In the genomic region with DNA sequence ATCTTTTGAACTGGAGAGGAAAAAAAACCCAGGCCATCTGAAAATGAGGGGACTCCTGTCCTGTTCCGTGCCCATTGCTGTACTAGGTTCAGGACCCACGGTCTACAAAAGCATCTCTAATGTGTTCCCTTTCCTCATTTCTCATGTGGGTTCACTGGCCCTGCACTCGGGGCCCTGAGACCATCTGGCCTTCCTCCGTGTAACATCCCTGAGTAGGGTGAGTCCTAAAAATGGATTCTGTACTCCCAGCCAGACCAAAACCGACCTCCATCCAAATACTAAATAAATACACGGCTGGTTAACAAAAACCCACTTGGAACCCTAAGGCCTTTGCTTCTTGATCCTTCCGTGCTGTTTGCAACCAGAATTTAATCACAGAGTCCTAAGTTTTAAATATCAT, we compare ENCODE assay signal across 19 mouse cellular contexts. TPM values are rescaled to one million over a fixed set of nuclear protein-coding genes. Genes with fewer than 3 reads are reported as not detected.
DNase-seq lines count a peak whose midpoint lies in the region; ATAC-seq and TF ChIP-seq lines count a peak whose summit lies in the region.
"Had no signal": no experiment of that assay in that cellular context is flagged by ENCODE, and none has a peak within 500 bp of the region (broad histone marks: within the 10 kb centered on the region; RNA-seq: fewer than 3 reads in every experiment).

No protein-coding gene starts in this region.

- WGBS in kidney, adult 2 months: 31% methylated on average over 7 of the region's 7 CpGs
- 61% methylated on average over 7 of the region's 7 CpGs for whole genome bisulfite sequencing in neural tube, embryonic 12.5 days
- WGBS in neural tube, embryonic 15.5 days: 43% methylated on average over 7 of the region's 7 CpGs

- no peak overlapping the region for H3K4me3 ChIP-seq in kidney, adult 2 months (ENCODE audit: insufficient read depth, low read depth, low read length)
- no peak overlapping the region for H3K4me3 ChIP-seq in neural tube, embryonic 12.5 days
- H3K4me3 ChIP-seq in neural tube, embryonic 15.5 days (replicated peaks): no peak overlapping the region
- H3K4me3 ChIP-seq: embryonic facial prominence, embryonic 10.5 days; midbrain, embryonic 12.5 days; stomach, embryonic 15.5 days had no signal

- peak overlapping the region; percentile 74 for H3K27ac ChIP-seq in kidney, adult 2 months (ENCODE audit: insufficient read depth, low read depth, low read length)
- H3K27ac ChIP-seq in neural tube, embryonic 12.5 days: peak overlapping the region; percentile 16; the same call in 1 of the 2 replicates
- no peak overlapping the region for H3K27ac ChIP-seq in neural tube, embryonic 15.5 days (replicated peaks)
- H3K27ac ChIP-seq: embryonic facial prominence, embryonic 10.5 days; midbrain, embryonic 12.5 days; stomach, embryonic 15.5 days had no signal

- TF ChIP-seq CTCF in kidney, adult 2 months (conservative IDR thresholded peaks at IDR 0.05; ENCODE audit: insufficient read depth, insufficient read length, low read depth, low read length): no peak

- H3K9me3 ChIP-seq in neural tube, embryonic 12.5 days: no peaks in the 10 kb centered on the region
- no peaks in the 10 kb centered on the region for H3K9me3 ChIP-seq in neural tube, embryonic 15.5 days (replicated peaks)
- H3K9me3 ChIP-seq: embryonic facial prominence, embryonic 10.5 days; midbrain, embryonic 12.5 days; stomach, embryonic 15.5 days had no signal

- H3K4me2 ChIP-seq in neural tube, embryonic 12.5 days (replicated peaks): peak overlapping the region; percentile 33
- no peak overlapping the region; the same call in 1 of the 2 replicates for H3K4me2 ChIP-seq in neural tube, embryonic 15.5 days
- H3K4me2 ChIP-seq: midbrain, embryonic 12.5 days; stomach, embryonic 15.5 days had no signal

- no peaks in the 10 kb centered on the region for H3K27me3 ChIP-seq in kidney, adult 2 months (replicated peaks; ENCODE audit: control insufficient read depth, insufficient read depth, low read length)
- no peaks in the 10 kb centered on the region for H3K27me3 ChIP-seq in neural tube, embryonic 12.5 days (replicated peaks)
- no peaks in the 10 kb centered on the region for H3K27me3 ChIP-seq in neural tube, embryonic 15.5 days (replicated peaks)
- H3K27me3 ChIP-seq: midbrain, embryonic 12.5 days; stomach, embryonic 15.5 days had no signal

- H3K36me3 ChIP-seq in kidney, adult 2 months (ENCODE audit: control insufficient read depth, insufficient read depth, low read length): no peaks in the 10 kb centered on the region
- H3K36me3 ChIP-seq in neural tube, embryonic 12.5 days: peaks cover 5% of the 10 kb centered on the region
- H3K36me3 ChIP-seq in neural tube, embryonic 15.5 days: peaks cover 5% of the 10 kb centered on the region; the same call in 1 of the 2 replicates
- H3K36me3 ChIP-seq: G1E; stomach, embryonic 15.5 days had no signal

- no peak; the same call in 1 of the 2 replicates for ATAC-seq in neural tube, embryonic 12.5 days (ENCODE audit: low FRiP score, low read depth)
- no peak for ATAC-seq in neural tube, embryonic 15.5 days (ENCODE audit: low FRiP score)
- ATAC-seq: activated CD4-positive, CD25-positive, alpha-beta regulatory T cell, adult 4 months; intestine, embryonic 16.5 days; lung, postnatal 0 days had no signal

- peak; percentile 52 to 64 for DNase-seq in cerebellum, adult 18-20 months
- no peak for DNase-seq in cerebellum, adult 8-10 months
- DNase-seq in kidney, adult 2 months: no peak
- DNase-seq in kidney, adult 18-20 months: no peak
- DNase-seq in right cerebral cortex, postnatal 14 days: no peak
- no peak for DNase-seq in adrenal gland, postnatal 10 days
- DNase-seq: adrenal gland, postnatal 14 days; heart, postnatal 36 days; liver; thymus, adult 18-20 months had no signal

- no peak overlapping the region for H3K9ac ChIP-seq in neural tube, embryonic 12.5 days
- no peak overlapping the region for H3K9ac ChIP-seq in neural tube, embryonic 15.5 days (replicated peaks)
- H3K9ac ChIP-seq: midbrain, embryonic 12.5 days; stomach, embryonic 15.5 days had no signal

- H3K4me1 ChIP-seq in kidney, adult 2 months (ENCODE audit: control insufficient read depth, insufficient read depth, low read length): peaks cover 32% of the 10 kb centered on the region
- H3K4me1 ChIP-seq in neural tube, embryonic 12.5 days: peaks cover 29% of the 10 kb centered on the region
- peaks cover 33% of the 10 kb centered on the region for H3K4me1 ChIP-seq in neural tube, embryonic 15.5 days

- TF ChIP-seq POLR2A in kidney, adult 2 months (IDR thresholded peaks at IDR 0.05; ENCODE audit: low read depth, low read length): no peak

RNA-seq across cellular contexts. Expression of a gene that starts 7.9 kb away (rescaled TPM):
- polyA plus RNA-seq in kidney, adult 2 months (2012; rRNA removed): 587 and 592 TPM in 2 replicates
- polyA plus RNA-seq in neural tube, embryonic 12.5 days (2016; fragmentation: Nextera tagmentation; extraction: Ambion mirVana): 292 and 323 TPM in 2 replicates
- 454 and 487 TPM in 2 replicates for polyA plus RNA-seq in neural tube, embryonic 15.5 days (2015; fragmentation: Nextera tagmentation; extraction: Ambion mirVana)
- 100 to 1,000 TPM; 290 to 292 TPM for total RNA-seq in adrenal gland, postnatal 10 days (2021)
- polyA plus RNA-seq: G1E had no signal

Comparison
In these comparisons a context has a peak if more than half of its experiments do, and no peak if none do; other contexts are left out.
1. DNase-seq: peak in cerebellum, adult 18-20 months (2 of 2); none in cerebellum, adult 8-10 months (single experiment), kidney, adult 2 months (single experiment), kidney, adult 18-20 months (single experiment), right cerebral cortex, postnatal 14 days (single experiment) and adrenal gland, postnatal 10 days (single experiment).